Mouse (Mus musculus) lung, adult 2 months (tissue): ENCODE results near the gene Gm2115. TPM values are rescaled to one million over a fixed set of nuclear protein-coding genes. Genes with fewer than 3 reads are reported as not detected.

Experiments used
- DNase-seq: peaks from one replicate; pipeline ENCODE4 v3.0.0; 2022
- H3K4me1 ChIP-seq: fragments of 200-500 bp; 2 replicates; pipeline ENCODE4 v1.6.1; 2011; ENCODE audit warnings: low read length; ENCODE audit not compliant: control insufficient read depth, insufficient read depth
- H3K4me3 ChIP-seq: fragments of 200-500 bp; replicated peaks from 2 replicates; pipeline ENCODE3; 2011; ENCODE audit warnings: low read depth, mild to moderate bottlenecking, control low read depth, low read length; ENCODE audit errors: extremely low read depth
- CTCF ChIP-seq: fragments of 200-500 bp; IDR thresholded peaks from 2 replicates; pipeline ENCODE4 v1.5.1; 2011; ENCODE audit warnings: mild to moderate bottlenecking, low read length, control low read depth; ENCODE audit not compliant: insufficient read depth
- POLR2A ChIP-seq: fragments of 200-500 bp; IDR thresholded peaks from 2 replicates; pipeline ENCODE4 v1.6.1; 2011; ENCODE audit warnings: low read depth, mild to moderate bottlenecking, control low read depth, low read length, borderline replicate concordance; ENCODE audit errors: extremely low read depth
- WGBS: fragments of 180-500 bp; shearing (Covaris S2); methylation state at CpG from one replicate; pipeline ENCODE4 v1.1.7; 2018; 5-methylcytosine and 5-hydroxymethylcytosine counted together
- polyA plus RNA-seq: library from polyadenylated mRNA; depleted of rRNA; stranded (reverse); fragments of >200 nt; gene quantifications from 2 replicates; pipeline ENCODE4 v1.2.3, GENCODE M21; 2012; rRNA removed

The Gm2115 gene
- polyA plus RNA-seq, 1 experiment: 2.2 TPM

- Histone ChIP-seq H3K4me3 (no peak overlapping the region), H3K4me1 (no peaks in the 10 kb centered on the region)
- no peak for DNase-seq
- WGBS: 91% methylated on average over 2 of the region's 2 CpGs
- no peak for TF ChIP-seq CTCF
- TF ChIP-seq POLR2A: no peak
Measured at GRCm38 (mm10) chr7:84618951-84619350, 90.2 kb downstream of the Gm2115 start.

GRCm38 (mm10) chr7:84620956-84621355 is 92.2 kb downstream of the Gm2115 start:
- 86% methylated on average over 3 of the region's 3 CpGs for WGBS
- no peak for DNase-seq
- Histone ChIP-seq H3K4me1 (no peaks in the 10 kb centered on the region), H3K4me3 (no peak overlapping the region)
- no peak for TF ChIP-seq CTCF
- TF ChIP-seq POLR2A: no peak

DNA sequence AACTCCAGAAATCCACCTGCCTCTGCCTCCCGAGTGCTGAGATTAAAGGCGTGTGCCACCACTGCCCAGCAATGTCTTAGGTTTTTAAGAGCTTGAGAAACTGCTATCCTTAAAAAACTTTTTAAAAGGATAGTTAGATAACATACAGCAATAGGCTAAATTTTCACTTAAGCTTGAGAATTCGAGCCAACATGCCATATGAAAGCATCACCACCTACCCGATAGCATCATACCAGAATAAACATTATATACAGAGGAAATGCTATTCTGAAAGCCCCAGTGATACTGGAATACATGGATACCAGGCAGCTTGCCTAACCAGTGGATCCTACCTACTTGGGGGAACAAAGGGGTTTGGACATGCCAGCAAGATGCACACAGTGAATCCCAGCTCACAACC is 95.0 kb downstream of the Gm2115 start:
- WGBS: 96% methylated on average over 4 of the region's 4 CpGs
- DNase-seq: no peak
- no peaks in the 10 kb centered on the region for H3K4me1 ChIP-seq
- TF ChIP-seq CTCF (no peak), POLR2A (no peak)
- H3K4me3 ChIP-seq: no peak overlapping the region

GRCm38 (mm10) chr7:84631878-84632277 is 103.1 kb downstream of the Gm2115 start:
- no peak for DNase-seq
- WGBS: 91% methylated on average over 3 of the region's 3 CpGs
- Histone ChIP-seq H3K4me3 (no peak overlapping the region), H3K4me1 (no peaks in the 10 kb centered on the region)
- no peak for TF ChIP-seq CTCF
- no peak for TF ChIP-seq POLR2A

Other genes starting within 250 kb of the Gm2115 start
- 0.43 and 0.81 TPM in 2 replicates for gene Arnt2, start 118.8 kb upstream of the Gm2115 start, polyA plus RNA-seq
- gene Fah, start 77.8 kb downstream of the Gm2115 start, polyA plus RNA-seq: 46.4 and 51.1 TPM in 2 replicates
- gene Zfand6, start 161.0 kb downstream of the Gm2115 start, polyA plus RNA-seq: 30.1 and 45.7 TPM in 2 replicates